Mouse (Mus musculus): ENCODE measurements at regions not wholly inside any gene's neighbourhood (a gene's known extent, or its start where the extent isn't known, plus 50 kb on each side); places are given as distances from the start of the nearest gene placed in this dataset.
A peak's percentile ranks its signal among the peaks of the same experiment; 100 is the strongest.

DNA sequence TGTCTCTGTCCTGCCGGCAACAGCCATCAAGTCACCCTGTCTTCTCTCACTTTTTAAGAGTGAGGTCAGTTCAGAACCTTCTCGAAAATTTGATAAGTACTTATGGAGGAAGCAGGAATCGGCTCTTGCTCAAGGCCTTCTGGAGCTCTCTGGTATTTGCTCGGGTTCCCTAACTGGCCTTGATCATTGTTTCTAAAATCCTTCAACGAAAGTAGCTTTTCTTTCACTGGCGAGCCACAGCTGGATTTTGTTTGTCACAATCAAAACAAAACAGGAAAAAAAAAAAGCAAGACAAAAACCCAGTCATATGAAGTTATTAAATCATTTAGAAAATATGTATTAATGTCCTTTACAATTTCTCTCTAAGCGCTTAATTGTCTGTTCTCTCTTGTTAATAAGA lies 156.6 kb upstream of the Tex13c2 start:
- DNase-seq (ENCODE audit: low spot score) = no peak

DNA sequence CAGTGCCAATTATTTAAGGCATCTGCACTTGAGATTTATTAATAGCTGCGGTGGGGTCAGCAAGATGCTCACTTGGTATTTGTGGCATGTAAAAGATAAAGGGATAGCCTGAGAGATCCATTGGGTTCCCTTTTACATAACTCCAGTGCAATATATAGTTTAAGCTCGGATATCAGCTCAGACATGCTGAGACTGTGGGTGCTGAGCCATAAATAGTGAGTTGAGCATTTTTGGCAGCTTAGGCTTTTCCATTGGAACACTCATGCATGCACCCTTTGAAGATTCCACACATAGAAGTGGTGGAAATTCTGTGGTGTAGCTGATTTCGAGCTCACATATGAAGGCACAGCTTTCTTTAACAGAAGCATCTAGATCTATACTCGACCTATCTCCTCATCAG lies 155.9 kb upstream of the Tex13c2 start:
- DNase-seq (ENCODE audit: low spot score) = no peak

DNA sequence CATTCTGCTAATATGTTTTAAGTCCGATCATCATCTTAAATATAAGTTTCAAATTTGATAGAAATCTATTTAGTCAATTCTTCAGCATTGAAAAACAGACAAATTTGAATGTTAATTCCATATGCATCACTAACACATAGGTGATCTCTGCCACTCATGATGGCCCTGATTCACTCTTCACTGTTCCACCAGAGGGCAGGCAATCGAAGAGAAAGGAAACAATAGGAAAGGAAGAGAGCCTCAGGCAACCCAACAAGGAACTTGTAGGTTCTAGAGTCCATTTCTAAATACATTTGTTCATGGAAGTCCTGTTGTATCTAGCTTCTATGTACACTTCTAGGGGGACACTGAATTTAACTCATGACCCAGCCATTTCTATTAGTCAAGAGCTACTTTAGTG lies 154.7 kb upstream of the Tex13c2 start:
- no peak for DNase-seq (ENCODE audit: low spot score)

DNA sequence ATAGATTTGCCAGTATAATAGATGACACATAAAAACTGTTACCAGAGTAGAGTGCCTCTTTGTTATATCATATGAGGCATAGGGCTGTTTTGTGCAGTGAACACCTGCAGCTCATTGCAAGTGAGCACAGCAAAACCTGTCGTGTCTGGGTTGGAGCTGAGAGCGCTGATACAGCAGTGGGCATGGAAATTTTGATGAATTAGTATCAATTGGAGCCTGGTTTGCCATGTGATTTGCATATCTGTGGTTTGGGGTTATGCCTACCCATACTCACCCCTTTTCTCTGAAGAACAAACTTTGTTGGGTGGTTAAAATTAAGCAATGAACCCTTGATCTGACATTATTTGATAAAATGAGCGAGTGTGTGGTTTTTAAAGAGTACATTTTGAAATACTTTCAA lies 152.7 kb upstream of the Tex13c2 start:
- DNase-seq (ENCODE audit: low spot score) = no peak

DNA sequence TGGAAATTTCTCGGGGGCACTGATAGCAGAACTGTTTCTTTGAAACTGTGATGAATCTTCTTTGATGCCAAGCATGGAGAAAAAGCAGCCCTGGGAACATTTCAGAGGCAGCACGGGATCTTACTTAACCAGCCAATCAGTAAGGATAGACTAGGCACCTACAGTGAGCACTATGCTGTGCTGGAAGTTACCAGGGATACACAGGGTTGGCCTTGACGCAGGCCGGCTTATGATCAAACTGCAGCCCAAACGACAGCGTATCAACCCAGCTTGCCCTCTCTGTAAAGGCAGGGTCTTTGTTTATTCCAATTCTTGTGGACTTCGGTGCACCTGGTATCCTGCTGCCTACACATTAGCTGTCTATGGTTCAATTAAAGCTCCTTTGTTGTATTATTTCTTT lies 147.1 kb upstream of the Tex13c2 start:
- no peak for DNase-seq (ENCODE audit: low spot score)

DNA sequence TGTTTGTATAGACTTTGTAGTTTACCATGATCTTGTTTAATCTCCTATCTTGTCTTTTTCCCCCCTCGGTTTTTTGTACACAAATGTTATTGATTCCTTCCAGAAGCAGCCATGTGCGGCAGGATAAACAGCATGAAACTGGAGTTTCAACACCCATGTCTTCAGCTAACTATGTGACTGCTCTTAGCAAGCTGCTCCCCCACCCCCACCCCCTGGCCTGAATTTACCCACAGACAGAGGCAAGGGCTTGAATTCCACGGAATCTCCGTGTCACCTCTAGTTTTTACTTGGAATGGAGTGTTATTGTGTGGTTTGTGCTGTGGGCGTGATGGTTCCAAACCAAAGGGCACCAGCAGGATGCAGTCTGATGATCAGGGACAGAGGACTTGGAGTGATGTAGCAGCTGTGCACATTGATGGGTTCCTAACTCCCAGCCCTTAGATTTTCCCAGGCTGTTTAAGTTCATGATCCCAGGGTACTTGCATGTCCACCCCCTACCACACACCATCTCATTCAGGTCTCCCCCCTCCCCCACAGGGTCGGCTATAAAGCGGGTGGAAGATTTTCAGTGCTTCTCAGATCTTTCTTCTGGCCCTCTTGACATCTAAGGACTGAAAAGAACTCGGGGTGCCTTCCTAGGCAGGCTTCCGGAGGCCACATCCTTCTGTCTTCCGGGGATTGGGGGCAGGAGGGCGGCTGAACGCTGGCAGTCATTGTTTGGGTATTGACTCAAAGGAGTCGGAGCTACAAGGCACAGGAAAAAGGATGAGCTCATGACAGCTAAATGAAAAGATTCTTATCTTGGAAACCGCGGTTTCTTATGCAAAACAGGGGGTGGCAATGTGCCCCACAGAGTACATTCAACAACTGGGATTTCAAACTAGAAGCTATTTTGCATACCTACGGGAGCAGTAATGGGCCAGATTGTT lies 146.3 kb upstream of the Tex13c2 start:
- DNase-seq (ENCODE audit: low spot score) = peak; percentile 69

DNA sequence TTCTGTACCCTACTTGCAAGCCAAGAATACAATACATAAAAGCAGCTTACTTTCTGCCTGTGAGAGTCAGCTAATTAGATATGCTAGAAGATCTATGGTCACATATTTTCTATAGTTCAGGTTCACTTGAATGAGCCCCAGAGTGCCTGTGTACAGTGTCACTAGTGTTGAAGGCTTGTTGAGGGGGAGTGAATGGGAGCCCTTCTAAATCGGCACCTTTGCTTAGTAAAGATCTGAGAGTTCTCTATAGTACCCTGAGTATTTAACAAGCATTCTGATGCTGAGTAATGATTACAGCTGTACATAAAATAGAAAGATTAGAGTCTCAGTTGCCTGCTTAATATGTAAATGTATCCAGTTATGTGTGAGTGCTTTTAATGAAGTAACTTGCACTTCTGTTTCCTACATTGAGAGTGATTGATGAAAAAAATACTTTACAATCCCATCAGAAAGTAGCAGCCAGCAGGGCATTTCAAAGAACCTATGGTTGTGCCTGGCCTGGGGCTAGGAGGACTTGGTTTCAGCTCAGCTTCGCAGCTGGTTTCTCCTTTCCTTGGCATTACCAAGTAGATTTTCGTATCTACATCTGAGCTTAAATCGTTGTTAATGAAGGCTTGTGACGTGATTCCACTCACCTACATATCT lies 136.8 kb upstream of the Tex13c2 start:
- no peak for DNase-seq (ENCODE audit: low spot score)

DNA sequence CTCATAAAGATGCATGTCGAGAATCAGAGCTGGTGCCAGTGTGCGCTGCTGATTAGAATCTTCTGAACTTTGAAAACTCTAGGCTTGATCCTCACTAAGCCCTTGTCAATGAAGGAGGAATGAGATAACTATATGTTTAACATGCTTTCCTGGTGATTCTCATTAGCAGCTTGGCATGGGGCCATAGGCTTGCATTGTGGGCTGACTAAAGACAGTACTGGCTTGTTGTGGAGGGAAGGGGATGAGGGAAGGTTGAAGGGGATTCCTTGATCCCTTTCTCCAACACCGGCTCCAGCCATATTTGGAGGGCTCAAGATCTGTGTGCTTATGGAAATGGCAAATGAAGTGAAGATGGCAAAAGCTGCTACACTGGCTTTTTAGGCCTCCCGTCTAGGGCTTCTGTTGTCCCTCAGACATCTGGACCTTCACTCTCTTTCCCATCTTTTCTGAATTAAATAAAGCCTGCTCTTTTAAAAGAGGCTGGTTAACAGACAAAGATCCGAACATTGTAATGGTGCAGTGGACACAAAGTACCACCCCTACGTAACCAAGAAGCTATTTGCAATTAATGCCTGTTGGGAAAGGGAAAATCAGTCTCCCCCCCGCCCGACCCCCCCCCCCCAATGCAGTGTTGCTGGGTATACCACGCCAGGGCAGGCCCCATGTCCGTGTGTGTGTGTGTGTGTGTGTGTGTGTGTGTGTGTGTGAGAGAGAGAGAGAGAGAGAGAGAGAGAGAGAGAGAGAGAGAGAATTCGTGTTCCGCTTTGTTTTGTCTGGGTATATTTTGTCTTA lies 129.9 kb upstream of the Tex13c2 start:
- no peak for DNase-seq (ENCODE audit: low spot score)

DNA sequence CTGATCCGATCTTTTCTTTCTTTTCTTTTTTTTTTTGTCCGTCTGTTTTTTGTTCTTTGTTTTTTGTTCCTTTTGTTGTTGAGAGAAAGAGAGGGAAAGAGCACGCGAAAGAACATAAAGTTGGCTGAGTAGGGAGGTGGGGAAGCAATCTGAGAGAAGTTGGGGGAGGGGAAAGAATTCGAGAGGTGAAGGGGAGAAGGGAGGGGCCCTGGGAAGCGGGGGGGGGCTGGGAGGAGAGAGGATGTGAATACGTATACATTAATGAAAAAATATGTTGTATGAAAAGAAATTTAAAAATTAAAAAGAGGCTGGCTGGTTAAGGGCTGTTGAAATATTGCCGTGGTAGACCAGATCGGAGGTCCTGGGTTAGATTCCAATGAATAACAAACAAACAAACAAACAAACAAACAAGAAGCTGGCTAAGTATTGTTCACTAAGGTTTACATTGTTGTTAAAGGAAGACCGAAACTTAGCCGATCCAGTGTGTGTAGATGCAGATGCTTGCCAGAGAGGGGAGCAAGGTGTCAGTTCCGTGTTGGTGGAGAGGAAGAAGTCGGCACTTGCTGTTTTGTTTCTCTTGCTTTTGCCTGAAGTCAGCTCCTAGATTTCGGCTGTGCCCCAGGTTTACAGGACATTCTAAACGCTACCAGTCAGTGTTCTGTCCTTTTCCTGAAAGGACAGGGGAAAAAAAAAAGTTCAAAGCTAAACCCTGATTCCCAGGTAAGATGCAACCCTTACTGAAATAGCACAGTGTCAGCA lies 129.1 kb upstream of the Tex13c2 start:
- DNase-seq (ENCODE audit: low spot score) = peak; percentile 25

DNA sequence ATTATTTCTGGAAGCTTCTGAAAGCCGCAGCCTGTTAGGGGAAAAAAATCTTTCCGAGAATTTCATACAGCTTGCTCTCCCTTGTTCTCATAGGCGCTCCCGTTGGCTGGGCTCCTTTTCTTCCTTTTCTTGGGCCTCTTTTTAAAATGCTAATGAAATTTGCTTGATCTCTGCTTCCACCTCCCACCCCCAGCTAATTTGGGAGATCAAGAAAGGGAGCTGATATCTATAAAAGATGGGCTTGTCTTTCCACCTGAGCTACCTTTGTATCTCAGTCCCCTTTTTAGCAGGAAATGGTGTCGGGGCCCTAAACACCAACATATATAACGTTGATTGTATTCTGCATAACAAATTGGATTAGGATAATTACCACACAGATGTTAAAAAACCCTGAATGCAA lies 128.5 kb upstream of the Tex13c2 start:
- DNase-seq (ENCODE audit: low spot score) = no peak

DNA sequence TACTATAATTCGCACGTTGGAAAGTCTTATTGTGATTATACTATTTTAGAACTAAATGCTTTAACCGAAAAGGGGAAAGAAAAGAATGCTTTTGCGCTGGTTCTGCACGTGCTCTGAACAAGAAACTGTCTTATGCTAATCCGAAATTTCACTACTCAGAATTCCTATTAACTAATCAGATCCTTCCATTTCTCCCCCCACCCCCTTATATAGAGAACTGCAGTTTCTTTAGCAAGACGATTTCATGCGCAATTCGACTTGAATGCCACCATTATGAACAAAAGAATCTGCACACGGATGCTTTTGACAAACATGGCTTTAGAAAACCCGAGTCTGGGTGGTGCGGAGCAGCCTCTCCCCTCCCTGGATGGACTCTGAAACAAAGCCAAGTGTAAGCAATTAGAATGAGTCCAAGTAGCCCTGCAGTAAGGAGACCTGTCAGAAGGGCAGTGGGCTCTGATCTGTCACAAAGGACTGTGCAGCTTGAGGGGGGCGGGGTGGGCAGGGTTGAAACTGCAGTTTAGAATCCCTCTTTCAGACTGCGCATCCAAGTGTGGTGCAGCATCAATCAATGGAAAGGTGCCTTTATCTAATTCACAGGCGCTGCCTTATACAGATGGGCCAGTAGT lies 128.0 kb upstream of the Tex13c2 start:
- no peak for DNase-seq (ENCODE audit: low spot score)

DNA sequence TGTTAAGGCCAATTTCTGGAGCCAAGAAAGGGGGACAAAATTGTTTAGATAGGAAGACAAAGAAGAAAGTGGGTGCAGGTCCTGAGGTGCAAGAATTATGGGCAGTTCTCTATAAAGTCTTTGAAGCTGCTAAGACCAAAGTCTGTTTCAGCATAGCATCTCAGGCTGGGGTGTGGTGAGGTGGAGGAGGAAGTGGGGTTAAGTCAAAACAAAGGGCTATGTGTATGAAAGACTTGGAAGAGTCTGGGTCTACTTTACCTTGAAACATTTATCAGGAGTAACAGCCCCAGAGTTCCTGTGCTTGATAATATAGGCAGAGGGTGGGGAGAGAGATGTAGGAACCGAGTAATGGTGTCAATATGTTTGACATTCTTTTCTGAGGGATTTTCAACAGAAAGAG lies 125.4 kb upstream of the Tex13c2 start:
- no peak for DNase-seq (ENCODE audit: low spot score)

DNA sequence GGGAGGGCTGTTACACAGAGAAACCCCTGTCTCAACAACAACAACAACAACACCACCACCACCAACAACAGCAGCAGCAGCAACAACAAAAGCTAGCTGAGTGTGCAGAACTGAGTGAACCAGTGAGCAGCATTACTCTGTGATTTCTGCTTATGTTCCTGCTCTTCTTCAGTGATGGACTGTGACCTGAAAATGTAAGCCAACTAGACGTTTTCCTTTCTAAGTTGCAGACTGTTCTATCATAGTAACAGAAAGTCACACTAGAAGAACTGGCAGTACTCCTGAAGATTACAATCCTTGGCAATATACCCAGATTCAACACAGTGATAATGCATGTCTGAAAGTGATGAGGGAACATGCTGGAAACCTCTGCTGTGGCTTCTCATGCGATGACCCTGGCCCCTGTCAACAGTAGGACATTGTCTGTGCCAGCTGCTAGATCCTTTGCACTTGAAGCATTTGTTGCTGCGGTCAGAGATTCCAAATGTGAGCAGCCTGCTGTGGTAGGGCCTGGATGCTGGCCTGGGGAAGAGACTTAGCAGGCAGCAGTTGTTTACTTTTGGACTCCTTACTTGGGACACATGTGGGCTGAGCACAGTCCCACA lies 115.6 kb upstream of the Tex13c2 start:
- peak; percentile 69 for DNase-seq (ENCODE audit: low spot score)

DNA sequence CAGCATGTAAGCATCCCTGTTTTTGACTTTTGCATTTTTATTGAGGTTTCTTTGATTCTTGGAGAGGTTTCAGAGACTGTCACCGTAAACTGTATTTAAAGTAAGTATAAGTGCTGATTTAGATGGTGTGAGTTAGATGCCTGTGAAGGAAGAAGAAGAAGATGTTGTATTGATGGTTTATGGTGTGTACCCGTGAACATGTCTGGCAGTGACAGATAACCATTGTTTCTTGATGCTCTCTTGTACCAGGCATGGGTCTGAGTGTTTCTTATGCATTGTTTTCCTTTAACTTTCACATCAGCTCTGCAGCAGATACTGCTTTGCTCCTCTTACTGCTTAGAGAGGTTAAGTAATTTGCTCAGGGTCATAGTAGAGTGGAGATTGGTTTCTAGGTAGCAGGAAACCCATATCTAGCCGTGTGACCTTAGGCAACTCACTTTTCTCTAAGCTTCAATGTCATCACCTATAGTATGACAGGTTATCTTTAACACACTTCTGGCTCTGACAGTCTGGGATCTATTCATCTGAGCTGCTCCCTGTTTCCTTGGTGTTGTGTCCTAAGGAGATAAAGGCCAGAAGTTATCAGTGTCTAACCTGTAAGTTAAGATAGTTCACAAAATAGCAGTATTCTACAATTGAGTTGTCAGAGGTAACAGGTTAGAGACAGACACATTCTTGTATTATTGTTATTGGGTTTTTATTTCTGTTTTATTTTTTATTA lies 95.5 kb upstream of the Tex13c2 start:
- no peak for DNase-seq (ENCODE audit: low spot score)

DNA sequence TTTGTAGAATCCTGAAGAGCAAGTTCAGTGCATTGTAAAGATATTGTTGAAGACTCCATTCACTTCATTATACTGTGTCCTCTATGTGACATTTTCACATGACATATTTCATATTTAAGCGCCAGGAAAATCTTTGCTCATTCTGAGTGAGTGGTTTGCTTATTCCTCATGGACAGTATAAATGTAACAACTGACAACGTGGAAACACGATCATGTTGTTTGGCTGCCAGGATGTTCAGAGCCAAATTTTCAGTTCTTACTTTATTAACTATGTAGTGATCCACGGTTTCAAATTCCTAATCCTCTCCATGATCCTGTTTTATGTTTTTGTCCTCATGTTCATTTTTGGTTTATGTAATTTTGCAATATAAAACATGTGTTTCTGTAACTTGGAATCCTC lies 93.0 kb upstream of the Tex13c2 start:
- no peak for DNase-seq (ENCODE audit: low spot score)

DNA sequence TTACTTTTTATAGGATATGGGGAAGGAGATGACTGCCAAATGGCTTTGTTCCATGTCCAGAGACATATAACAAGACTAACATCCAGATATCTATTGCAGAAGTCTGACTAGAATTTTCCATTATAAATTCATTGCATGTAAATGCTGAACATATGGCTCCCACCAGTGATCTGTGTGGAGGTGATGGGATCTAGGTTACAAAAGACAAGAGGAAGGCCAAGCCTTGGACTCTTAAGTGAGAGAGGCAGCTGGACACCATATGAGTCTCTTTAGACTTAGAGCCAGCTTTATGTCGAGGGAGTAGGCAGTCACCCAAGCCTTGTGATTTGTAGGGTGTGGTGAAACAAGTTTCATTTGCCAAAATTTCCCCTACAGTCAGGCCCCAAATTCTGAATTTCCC lies 90.7 kb upstream of the Tex13c2 start:
- DNase-seq (ENCODE audit: low spot score) = peak; percentile 10

DNA sequence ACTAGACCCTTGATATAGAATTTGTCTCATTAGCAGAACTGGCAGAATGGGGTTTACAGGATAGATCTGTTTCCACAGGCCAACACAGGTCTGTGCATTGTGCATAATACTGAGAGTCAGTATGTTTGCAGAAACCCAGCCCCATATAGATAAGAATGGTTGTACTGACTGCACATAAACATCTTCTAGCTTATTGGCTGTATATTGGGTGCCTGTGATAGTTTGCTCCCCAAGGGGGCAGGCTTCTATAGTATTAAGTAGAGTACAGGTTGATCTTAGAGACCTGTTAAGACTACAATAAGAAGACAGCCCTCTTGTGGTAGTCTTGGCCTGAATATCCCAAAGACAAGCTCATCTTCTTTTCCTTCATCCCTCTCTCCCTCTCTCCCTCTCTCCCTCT lies 90.1 kb upstream of the Tex13c2 start:
- no peak for DNase-seq (ENCODE audit: low spot score)

DNA sequence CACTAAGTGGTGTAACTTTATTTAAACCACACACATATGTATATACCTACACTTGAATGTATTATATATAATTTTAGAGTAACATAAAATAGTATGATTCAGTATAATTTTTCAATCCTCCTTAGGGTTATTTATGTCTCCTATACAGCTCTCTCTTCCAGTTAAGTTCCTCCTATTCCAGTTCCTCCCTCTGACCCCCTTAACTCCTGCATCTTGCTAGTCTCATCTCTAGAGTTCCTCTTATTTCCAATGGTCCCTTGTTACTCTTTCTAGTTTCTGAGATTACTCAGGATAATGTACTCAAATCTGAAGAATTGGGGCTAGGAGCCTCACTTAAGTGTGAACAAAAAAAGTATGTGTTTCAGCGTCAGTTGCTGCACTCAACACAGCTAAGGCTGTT lies 88.4 kb upstream of the Tex13c2 start:
- no peak for DNase-seq (ENCODE audit: low spot score)

DNA sequence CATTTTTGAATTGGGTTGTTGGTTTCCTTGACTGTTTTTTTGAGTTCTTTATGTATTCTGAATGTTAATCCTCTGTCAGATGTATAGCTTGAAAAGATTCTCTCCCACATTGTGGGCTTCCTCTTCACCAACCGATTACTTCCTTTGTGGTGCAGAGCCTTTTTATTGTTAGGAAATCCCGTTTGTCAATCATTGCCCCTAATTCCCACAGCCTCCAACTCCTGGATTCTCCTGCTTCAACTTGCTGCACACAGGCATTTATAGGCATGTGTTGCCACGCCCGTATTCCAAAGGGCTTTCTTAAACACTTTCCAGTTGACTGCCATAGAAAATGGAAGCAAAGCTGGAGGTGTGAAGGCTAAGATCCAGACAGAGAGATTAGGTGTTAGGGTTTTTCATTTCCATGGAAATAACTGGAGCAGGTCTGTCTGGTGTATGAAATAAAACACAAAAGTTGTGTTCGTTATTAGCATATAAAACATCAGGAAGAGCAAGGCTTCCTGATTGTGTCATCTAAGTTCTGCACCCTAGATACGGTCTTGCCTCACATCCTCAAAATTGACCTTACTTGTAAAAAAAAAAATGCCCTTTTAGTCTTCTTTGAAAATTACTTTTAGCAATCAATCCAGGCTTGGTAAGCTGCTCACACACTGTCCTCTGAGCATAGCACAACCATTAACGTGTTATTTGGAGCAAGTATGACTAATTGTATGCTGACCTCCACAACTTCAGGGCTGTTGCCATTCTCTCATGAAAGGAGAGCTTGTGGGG lies 87.7 kb upstream of the Tex13c2 start:
- DNase-seq (ENCODE audit: low spot score) = no peak

DNA sequence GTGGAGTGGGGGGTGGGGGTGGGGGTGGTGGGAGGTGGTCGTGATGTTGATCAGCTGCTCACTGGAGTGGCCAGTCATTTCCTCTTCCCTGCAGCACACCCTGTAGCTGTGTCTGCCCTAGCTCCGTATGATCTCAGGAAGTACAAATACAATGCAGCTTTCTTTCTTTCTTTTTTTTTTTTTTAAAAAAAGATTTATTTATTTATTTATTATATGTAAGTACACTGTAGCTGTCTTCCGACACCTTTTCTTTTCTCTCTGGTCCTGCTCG lies 87.2 kb upstream of the Tex13c2 start:
- DNase-seq (ENCODE audit: low spot score) = no peak
